Mouse (Mus musculus): ENCODE measurements at regions not wholly inside any gene's neighbourhood (a gene's known extent, or its start where the extent isn't known, plus 50 kb on each side); places are given as distances from the start of the nearest gene placed in this dataset.

DNA sequence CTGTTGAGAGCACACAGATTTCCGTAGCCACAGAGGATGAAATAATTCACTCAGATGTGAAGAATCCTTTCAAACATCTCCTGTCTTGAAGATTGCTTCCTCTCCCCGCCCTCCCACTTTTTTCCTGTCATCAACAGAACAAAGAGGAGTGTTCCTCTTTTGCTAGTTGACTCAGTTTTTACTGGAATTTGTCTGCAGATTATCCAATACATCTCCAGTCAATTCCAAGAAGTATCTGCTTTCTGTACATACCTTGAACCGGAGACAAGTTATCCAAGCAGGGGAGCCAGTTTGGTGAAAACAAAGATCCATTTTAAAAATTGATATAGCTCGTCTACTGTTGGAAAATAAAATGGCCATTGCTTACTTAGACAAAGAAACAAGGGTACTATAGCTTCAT is 328.5 kb downstream of the Ttll7 start:
- no peak for DNase-seq (ENCODE audit: low spot score)

DNA sequence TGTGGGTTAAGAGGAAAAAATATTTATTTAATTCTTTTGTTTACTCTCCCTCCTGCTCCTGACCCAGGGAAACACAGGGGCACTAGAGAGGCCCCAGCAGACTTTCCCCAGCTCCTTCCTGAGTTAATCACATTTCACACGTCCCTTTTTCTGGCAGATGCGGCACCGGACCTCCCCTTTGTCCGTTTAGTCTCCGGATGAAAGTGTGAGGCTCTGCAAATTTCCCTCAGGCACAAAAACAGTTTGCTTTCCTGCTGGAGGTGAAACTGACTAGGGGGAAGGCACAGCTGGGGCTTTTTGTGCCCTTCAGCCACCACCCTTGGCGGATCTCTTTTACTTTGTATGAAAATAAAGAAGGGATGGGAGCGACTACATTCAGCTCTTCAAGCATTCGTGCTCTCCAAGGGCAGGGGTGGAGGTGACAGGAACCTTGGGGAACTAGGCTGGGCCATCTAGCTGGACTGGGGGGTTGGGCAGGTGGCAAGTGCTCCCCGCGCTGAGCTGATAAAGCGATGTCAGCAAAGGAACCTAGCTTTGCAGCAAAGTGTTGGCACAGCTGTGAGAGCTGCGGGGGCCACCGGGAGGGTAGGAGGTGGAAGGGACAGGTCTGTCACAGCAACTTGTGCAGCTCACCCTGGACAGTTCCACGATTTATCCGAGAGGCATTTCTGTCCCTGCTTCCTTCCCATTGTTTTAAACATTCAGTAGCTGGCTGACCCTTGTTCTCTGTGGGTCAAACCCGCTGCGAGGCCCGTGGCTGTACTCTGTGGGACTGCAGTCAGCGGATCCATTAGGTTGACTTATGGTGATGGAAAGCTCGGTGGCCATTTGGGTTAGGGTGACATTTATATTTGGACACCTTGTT is 329.6 kb downstream of the Ttll7 start:
- no peak for DNase-seq (ENCODE audit: low spot score)

DNA sequence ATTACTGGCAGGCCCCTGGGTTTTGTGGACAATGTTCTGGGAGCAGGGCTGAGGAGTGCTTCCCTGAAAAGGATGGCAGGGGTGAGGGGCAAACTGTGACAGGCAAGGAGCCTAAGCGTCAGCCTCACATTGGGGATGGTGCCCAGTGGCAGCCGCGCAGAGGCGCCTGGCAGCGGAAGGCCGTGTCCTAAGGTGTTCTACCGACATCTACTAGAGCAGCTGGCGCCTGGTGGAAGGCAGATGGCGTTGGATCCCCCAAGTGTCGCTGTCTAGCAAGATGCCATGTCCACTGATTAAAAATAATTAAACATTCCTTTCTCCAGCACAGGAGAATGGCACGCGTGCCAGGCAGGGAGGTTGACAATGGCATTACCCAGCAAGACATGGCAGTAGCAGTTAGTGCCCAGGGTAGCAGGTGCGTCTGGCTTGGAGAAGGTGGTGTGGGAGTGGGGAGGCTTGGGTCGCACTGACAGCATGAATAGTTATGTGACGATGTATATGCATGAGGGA is 330.3 kb downstream of the Ttll7 start:
- no peak for DNase-seq (ENCODE audit: low spot score)

DNA sequence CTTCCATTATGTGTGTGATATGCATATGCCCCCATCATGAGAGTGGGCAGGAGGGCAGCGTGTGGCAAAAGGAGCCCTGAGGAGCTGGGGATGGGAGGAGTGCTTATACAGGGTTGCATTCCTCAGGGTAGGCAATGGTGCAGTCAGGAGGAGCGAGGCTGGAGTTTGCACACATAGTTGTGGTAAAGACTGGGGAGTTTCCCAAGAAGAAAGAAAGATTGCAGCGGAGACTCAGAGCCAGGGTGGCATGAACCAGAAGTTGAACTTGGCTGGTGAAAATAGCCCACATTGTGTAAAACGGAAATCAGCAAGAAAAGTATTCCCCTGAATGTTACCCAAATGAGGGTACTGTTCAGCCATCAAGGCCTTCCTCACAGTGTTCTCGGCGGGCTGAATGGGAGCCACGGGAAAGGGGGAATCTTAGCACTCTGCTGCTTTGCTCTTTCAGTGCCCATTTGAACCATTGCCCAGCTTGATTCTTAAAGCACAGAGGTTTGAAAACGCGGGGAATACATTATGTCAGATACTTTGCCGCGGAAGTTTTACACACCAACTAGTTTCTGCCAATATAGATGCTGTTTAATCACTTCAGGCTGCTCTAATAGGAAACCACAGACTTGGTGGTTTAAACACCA is 331.6 kb downstream of the Ttll7 start:
- no peak for DNase-seq (ENCODE audit: low spot score)

DNA sequence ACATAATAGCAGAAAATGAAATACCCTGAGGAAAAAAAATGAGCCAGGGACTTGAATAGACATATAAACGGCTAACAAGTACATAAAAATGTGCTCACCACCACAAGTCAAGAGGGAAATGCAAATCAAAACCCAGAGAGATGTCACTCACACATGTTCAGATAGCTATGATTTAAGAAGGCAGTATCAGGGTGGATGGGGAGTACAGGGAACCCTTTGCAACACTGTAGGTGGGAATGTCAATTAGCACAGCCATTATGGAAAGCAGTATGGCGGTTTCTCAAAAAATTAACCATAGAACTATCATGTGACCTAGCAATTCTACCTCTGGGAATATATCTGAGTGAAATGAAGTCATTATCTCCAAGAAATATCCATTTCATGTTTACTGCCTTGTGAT is 337.6 kb downstream of the Ttll7 start:
- DNase-seq (ENCODE audit: low spot score), result no peak

DNA sequence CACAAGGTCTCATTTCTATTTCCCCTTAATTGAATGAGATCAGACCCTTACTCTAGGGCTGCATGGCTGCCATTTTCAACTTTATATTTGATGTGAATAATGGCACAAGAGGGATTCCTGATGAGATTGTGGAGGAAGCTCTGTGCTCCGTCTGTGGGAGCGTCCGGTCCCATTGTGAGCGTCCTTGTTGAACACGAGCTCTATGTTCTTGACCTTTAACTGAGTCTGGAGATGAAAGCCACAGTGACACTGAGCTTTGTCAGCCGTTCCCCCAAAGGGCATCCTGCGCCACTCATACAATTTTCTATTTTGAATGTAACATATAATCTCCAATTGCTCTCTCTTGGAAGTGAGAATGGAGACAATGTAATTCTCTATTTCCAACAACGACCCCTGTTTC is 344.5 kb downstream of the Ttll7 start:
- no peak for DNase-seq (ENCODE audit: low spot score)

DNA sequence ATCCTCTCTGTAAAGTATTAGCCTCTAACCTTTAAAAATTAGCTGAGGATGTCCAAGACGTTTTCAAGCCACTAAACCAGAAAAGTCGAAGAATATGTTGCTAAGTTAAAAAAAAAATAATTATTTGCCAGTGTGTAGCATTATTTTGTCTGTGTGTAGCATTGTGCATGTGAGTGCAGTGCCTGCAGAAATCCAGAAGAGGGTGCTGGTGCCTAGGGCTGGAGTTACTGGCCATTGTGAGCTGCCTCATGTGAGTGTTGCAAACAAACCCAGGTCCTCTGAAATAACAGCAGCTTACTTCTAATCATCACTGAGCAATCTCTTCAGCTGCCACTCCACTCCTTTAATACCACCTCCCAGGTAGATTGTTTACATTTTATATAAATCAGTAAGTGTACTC is 345.0 kb downstream of the Ttll7 start:
- no peak for DNase-seq (ENCODE audit: low spot score)

DNA sequence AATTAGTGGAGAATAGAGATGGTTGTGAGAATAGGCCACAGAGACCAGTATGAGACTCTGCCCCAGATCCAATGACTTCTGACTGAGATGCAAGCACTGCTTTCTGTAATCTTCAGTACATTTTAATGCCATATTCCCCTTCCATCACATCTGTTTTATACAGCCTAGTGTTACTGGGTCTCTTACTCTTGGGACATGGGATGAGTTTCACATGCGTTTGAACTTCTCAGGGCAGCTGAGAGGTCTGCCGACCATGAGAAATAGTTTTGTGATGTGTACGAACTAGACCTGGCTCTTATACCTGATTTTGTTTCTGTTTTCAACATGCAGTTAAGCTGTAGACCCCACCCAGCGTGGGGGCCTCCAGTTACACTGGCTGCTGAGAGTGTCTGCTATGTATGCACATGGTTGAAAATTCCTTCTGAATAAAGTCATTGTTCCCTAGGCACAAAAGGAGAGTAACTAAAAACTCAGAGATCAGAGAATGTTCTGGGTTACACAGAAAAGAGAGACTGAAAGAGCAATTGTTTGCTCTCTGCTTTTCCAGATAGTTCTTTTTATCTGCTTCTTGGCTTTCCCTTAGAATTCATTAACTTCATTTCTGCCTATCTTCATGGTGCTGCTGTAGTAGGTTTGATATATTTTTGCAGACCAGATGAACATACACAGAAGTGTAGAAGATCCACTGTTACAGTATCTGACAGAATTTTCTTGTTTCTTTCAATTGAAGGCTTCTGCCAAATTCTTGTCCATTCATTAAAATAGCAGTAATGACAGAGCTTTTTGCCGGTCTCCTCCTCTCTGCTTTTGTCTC is 359.2 kb downstream of the Ttll7 start:
- no peak for DNase-seq (ENCODE audit: low spot score)

DNA sequence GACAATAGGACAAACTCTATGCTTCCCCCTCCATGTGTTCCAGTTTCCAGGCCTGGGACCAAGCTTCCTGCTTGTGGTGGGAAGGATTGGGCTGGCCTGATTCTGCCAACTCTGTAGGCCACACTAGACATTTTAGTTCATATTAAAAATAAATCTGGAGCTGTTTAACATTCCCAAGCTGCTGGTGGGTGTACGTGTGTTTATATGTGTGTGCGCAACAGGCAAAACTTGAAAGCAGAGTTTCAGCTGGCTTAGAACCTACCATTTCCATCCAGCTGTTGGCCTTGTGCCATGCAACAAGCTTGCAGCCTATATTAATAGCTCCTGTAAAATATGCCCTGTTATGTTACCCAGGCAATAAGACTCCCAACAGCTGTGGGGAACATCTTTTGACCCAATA is 376.5 kb downstream of the Ttll7 start:
- no peak for DNase-seq (ENCODE audit: low spot score)

DNA sequence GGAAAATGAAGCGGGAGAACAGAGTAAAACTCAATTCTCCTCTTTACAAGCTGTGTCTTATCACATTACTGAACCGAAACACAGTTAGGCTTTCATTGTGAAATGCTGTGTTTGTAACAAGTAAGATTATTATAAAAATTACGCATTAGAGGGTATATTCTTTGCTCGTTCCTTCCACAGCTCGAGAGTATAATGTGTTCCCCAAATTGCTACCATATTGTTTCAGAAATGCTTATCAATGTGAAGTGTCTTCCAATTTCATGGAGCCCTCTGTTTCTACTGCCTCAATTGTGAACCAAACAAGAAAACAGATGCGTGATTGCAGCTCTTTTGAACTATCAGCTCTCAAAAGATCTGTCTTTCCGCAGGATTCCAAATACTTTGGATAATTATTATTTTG is 378.4 kb downstream of the Ttll7 start:
- no peak for DNase-seq (ENCODE audit: low spot score)

DNA sequence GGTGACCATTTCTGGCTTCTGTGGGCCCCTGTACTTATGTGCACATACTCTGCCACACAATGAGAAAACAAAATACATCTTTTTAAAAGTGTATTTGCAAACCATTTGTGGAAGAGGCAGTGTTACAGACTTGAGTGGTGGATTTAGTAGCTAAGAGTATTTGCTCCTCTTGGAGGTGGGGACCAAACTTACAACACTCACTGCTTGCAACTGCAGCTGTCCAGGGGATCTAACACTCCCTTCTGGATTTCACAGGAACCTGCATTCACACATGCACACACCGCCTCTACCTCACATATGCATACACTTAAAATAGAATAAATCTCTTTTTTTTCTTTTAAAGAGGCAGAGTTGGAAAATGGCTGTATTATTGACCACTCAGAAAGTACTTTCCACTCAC is 386.2 kb downstream of the Ttll7 start:
- no peak for DNase-seq (ENCODE audit: low spot score)

DNA sequence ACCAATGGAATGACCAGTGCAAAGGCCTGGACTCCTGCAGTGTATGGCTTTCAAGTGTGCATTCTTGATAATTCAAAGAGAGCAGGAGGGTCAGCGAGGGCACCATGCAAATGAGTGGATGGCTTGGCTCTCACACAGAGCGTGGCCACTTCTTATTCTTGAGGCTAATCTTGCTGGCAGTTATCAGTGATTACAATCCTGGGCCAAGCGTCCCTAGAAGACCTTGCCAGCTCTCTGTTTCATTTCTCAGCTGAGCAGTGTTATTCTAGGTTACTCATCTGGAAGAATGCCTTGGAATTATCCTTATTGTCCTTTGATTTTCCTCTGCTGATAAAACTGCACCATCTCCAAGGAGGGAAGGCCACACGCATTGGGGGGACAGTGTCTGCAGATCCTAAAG is 388.5 kb downstream of the Ttll7 start:
- no peak for DNase-seq (ENCODE audit: low spot score)

DNA sequence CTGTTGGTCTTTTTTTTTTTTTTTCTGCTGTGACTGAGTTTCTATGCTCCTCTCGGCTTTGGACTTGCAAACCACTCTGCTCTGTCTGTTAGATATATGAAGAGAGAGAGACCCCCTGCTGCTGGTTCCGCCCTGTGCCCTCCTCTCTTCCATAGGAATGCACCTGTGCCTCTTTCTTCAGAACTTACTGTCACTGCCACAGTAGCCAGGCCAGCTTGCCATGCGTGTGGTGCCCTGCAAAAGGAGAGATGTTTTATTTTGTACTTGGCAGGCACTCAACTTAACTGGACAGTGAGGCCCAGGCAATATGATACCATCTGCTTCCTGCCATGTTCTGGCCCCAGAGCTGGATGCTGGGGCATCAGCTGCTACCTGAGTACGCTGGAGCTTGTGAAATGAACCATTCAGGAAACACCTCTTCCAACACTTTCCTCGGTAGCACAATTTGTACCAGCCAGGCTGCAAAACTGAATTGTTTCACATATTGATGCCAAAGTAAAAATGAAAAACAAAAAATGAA is 392.8 kb downstream of the Ttll7 start:
- no peak for DNase-seq (ENCODE audit: low spot score)

DNA sequence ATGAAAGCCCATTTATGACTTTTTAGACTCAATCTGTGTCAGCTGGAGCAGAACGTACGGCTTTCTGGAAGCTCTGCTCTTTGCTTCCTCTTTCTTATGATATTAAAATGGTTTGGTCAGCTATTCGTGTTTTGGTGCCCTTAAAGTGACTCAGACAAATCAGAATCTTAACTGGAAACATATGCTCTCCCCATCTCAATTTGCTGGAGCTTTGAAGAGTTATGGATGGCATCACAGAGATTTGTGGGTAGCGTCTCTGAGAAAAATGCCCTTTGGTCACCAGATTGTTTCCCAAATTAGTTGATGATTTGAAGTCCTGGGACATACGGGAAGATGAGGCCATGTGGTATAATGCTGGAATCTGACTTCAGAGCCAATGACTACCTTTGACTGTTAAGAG is 394.0 kb downstream of the Ttll7 start:
- DNase-seq (ENCODE audit: low spot score), result no peak

DNA sequence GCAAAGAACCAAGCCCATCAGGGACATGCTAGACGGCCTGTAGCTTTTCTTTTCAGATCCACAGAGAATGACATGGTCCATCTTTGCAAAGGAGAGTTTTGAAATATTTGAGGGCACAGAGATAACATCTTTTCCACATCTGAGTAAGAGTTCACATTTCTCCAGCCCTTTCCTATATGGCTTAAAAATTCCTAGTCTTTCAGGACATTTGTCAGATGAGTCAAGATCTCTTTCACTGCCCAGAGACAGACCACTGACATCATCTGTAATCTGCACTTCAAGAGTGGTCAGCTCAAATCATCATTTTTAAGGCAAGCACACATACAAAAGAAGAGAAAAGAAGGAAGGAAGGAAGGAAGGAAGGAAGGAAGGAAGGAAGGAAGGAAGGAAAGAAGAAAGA is 397.3 kb downstream of the Ttll7 start:
- no peak for DNase-seq (ENCODE audit: low spot score)

DNA sequence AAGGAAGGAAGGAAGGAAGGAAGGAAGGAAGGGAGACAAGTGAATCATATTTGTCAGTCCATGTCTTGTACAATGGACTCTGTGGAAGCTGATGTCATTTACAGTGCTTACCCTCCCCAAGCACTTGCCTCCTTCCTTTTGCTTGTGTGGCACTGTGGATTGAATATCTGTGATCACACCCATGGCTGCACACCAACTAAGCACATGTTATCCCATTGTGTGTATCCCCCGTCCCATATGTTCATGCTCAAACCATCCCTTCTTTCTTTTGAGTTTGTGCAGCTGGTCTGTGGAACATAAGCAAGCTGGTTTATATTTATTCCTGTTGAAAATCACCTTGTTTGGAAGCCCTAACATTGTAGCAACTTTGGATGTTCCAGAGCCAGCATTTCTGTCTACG is 397.7 kb downstream of the Ttll7 start:
- no peak for DNase-seq (ENCODE audit: low spot score)

DNA sequence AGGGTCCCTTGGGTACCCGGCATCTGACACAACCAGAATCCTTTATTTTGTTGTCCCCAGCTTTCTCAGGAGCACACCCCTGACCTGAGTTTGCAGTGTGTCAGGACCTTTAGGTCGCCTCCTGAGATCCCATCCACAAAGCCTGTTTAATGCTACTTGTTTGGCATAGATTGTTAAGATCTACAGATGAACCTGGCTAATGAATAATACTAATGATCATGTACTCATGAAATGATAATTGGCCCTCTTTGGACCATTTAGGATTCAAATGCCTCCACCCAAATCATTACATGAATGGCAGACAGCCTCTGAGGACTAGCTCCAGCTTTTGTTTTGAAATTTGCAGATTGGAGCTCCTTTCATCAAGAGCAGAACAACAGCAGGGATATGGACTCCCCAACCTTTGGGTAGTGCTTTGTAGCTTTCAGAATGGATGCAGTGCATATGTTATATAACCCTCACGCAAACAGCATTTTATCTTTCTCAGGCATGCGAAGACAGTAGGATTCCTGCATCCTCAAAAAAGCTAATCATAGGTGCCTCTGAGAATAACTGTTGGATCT is 400.1 kb downstream of the Ttll7 start:
- no peak for DNase-seq (ENCODE audit: low spot score)

DNA sequence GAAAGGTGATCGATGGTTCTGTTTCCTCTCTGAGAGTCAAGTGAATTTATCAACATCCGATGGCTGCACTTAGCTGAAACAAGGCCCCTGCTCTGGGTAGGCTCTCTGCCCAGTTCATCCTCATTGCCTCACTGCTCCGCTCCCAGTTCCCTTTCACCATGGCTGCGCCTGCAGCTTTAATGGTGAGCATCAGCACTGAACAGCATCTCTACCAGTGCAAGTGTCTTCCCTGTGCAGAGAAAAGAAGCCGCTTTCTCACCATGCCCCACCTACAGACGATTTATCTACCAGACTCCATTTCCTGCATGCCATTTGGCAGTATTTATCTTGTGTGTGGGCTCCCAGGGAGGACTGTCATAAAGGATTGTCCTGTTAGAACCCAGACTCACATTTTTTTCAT is 400.6 kb downstream of the Ttll7 start:
- DNase-seq (ENCODE audit: low spot score), result no peak

DNA sequence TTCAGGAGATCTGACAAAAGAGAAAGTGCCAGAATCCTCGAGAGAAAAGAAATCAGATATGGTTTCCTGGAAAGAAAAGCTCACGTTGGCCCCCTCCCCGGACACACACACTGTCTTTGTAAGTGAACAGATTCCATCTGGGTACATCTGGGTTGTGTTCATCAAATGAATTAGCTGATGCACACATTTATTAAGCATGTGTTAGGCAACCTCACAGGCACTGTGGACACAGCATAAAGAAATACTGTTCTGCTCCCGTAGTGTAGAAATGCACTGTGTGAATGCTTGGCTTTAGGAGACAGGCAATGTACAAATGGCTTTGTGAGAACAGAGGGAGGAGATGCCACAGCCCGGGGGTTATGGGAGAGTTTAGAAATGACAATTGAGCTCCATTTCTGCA is 402.3 kb downstream of the Ttll7 start:
- DNase-seq (ENCODE audit: low spot score), result no peak

DNA sequence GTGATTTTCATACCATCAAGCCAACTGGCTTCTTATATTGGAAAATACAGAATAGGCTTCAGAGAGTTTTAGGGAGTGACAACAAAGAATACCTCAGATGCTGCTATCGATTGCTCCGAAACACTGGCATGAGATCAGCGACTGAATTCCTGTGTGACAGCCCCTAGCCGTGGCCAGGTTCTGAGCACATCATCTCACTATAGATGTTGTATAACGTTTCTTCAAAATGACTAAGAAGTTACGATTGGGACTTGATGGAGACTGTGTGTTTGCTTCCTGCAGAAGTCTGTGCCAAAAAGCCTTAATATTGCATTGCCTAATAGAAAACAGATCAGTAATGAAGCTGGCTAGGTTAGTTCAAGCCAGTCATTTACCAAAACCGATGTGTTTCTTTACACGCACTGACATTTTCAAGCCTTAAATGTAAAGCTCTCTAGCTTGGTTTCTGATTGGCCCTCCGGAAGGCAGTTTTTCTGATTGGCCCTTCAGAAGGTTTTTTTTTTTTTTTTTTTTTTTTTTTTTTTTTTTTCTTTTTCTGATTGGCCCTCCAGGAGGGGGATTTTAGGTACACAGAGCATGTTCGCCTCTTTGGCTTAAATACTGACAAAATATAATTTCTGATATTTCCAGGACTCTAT is 408.9 kb downstream of the Ttll7 start:
- DNase-seq (ENCODE audit: low spot score), result no peak

DNA sequence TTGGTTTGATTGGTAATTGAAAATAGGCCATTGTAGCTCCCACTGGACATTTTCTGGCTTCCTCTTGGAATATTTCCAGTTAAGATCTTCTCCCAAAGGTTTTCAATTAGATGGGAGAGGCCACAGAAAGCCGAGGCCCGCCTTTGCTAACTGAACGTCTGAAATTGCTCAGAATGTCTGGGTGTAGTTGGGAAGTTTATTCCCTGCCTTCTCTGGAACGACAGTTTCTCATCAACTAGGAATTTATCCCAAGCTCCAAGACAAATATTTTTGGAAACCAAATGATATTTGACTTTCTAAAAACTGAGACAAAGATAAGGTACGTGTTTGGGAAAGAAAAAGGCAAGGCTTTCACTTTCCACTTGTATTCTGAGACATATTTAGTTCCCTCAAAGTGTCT is 414.4 kb downstream of the Ttll7 start:
- DNase-seq (ENCODE audit: low spot score), result peak; percentile 61
